Mouse (Mus musculus) MEL (cell line): ENCODE results near the gene Haus8.

Experiments used
- CTCF ChIP-seq, 3 experiments: IDR thresholded peaks in 2 of 3; conservative IDR thresholded peaks in 1 of 3; 2 replicates each; pipeline ENCODE4 v1.5.1; 2011 to 2012; ENCODE audit warnings: low read length in 3 of 3, low read depth in 2 of 3, mild to moderate bottlenecking in 2 of 3, improper control_type of control experiment in 1 of 3, inconsistent platforms in 1 of 3, mixed read lengths in 1 of 3, moderate library complexity in 1 of 3; ENCODE audit not compliant: control insufficient read depth in 1 of 3, insufficient read depth in 1 of 3, poor library complexity in 1 of 3, severe bottlenecking in 1 of 3
- E2F4 ChIP-seq: IDR thresholded peaks from 2 replicates; pipeline ENCODE4 v1.6.1; 2011; ENCODE audit warnings: low read depth, low read length, improper control_type of control experiment, borderline replicate concordance
- EP300 ChIP-seq, 2 experiments: IDR thresholded peaks; 2 replicates each; pipeline ENCODE4 v1.6.1; 2011; ENCODE audit warnings: improper control_type of control experiment in 2 of 2, low read length in 2 of 2, low read depth in 1 of 2, mild to moderate bottlenecking in 1 of 2
- GATA1 ChIP-seq: IDR thresholded peaks from 2 replicates; pipeline ENCODE4 v1.6.1; 2011; ENCODE audit warnings: low read depth, low read length, improper control_type of control experiment
- MAX ChIP-seq: IDR thresholded peaks from 2 replicates; pipeline ENCODE4 v1.6.1; 2011; ENCODE audit warnings: low read length, improper control_type of control experiment
- MAZ ChIP-seq: IDR thresholded peaks from 2 replicates; pipeline ENCODE4 v1.6.1; 2012; ENCODE audit warnings: low read depth, mild to moderate bottlenecking, inconsistent platforms, low read length, improper control_type of control experiment
- POLR2A ChIP-seq, 2 experiments: IDR thresholded peaks; 2 replicates each; pipeline ENCODE4 v1.6.1; 2011 to 2012; ENCODE audit warnings: low read length in 2 of 2, mild to moderate bottlenecking in 2 of 2, control low read depth in 1 of 2, improper control_type of control experiment in 1 of 2, low read depth in 1 of 2, moderate library complexity in 1 of 2; ENCODE audit not compliant: control insufficient read depth in 1 of 2, insufficient read depth in 1 of 2, poor library complexity in 1 of 2
- POLR2AphosphoS2 ChIP-seq: IDR thresholded peaks from 2 replicates; pipeline ENCODE4 v1.6.1; 2011; ENCODE audit warnings: low read length, improper control_type of control experiment
- SIN3A ChIP-seq: IDR thresholded peaks from 2 replicates; pipeline ENCODE4 v1.6.1; 2012; ENCODE audit warnings: low read length, improper control_type of control experiment, inconsistent platforms
- TAL1 ChIP-seq: IDR thresholded peaks from 2 replicates; pipeline ENCODE4 v1.6.1; 2012; ENCODE audit warnings: mild to moderate bottlenecking, inconsistent platforms, low read length, moderate library complexity, mixed read lengths
- TCF12 ChIP-seq: IDR thresholded peaks from 2 replicates; pipeline ENCODE4 v1.6.1; 2014; ENCODE audit warnings: low read depth, mild to moderate bottlenecking, inconsistent platforms, low read length, improper control_type of control experiment, moderate library complexity
- ZC3H11A ChIP-seq: IDR thresholded peaks from 2 replicates; pipeline ENCODE4 v1.6.1; 2012; ENCODE audit warnings: low read depth, mild to moderate bottlenecking, inconsistent platforms, low read length, improper control_type of control experiment

DNA sequence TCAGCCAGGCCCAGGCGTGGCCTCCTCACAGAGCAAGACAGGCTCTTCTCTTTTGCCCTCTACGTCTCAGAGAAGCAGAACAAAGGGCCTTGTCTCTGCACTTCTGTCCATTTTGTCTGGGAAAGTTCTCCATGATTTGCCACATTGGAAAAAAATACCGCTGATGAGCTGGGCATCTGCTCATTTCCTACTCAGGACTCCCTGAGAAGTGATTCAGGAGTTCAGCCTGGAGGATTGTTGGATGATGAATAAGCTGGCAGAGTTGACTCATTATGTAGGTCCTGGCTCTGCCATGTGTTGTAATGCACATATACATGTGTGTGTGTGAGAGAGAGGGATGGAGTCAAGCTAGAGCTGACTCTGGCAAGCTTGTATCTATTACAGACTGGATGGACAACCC is 3.4 kb upstream of the Haus8 start:
- TF ChIP-seq TAL1, result no peak
- no peak for TF ChIP-seq MAX
- no peak for TF ChIP-seq CTCF (IDR thresholded peaks at IDR 0.05 in 2 of 3, conservative IDR thresholded peaks at IDR 0.05 in 1 of 3; ENCODE audit: control insufficient read depth in 1 of 3, insufficient read depth in 1 of 3, low read depth in 2 of 3, low read length in 3 of 3, poor library complexity in 1 of 3, severe bottlenecking in 1 of 3)
- TF ChIP-seq MAZ, result no peak
- no peak for TF ChIP-seq GATA1
- no peak for TF ChIP-seq EP300 (IDR thresholded peaks at IDR 0.05; ENCODE audit: low read depth in 1 of 2, low read length in 2 of 2)
- no peak for TF ChIP-seq POLR2A (IDR thresholded peaks at IDR 0.05; ENCODE audit: control insufficient read depth in 1 of 2, insufficient read depth in 1 of 2, low read depth in 1 of 2, low read length in 2 of 2, poor library complexity in 1 of 2)
- TF ChIP-seq E2F4, result no peak
- TF ChIP-seq TCF12, result no peak
- no peak for TF ChIP-seq ZC3H11A
- no peak for TF ChIP-seq SIN3A
- no peak for TF ChIP-seq POLR2AphosphoS2
